Mouse (Mus musculus) MEL (cell line): ENCODE data around the gene Atg4b.

Experiments used
- BHLHE40 ChIP-seq: IDR thresholded peaks from 2 replicates; pipeline ENCODE4 v1.6.1; 2012; ENCODE audit warnings: low read depth, mild to moderate bottlenecking, inconsistent platforms, low read length, improper control_type of control experiment, borderline replicate concordance
- CTCF ChIP-seq, 3 experiments: IDR thresholded peaks in 2 of 3; conservative IDR thresholded peaks in 1 of 3; 2 replicates each; pipeline ENCODE4 v1.5.1; 2011 to 2012; ENCODE audit warnings: low read length in 3 of 3, low read depth in 2 of 3, mild to moderate bottlenecking in 2 of 3, improper control_type of control experiment in 1 of 3, inconsistent platforms in 1 of 3, mixed read lengths in 1 of 3, moderate library complexity in 1 of 3; ENCODE audit not compliant: control insufficient read depth in 1 of 3, insufficient read depth in 1 of 3, poor library complexity in 1 of 3, severe bottlenecking in 1 of 3
- ELF1 ChIP-seq: IDR thresholded peaks from 2 replicates; pipeline ENCODE4 v1.6.1; 2014; ENCODE audit warnings: low read depth, mild to moderate bottlenecking, inconsistent platforms, low read length, improper control_type of control experiment, moderate library complexity
- ETS1 ChIP-seq: IDR thresholded peaks from 2 replicates; pipeline ENCODE4 v1.6.1; 2012; ENCODE audit warnings: low read depth, mild to moderate bottlenecking, inconsistent platforms, low read length, improper control_type of control experiment, moderate library complexity
- GATA1 ChIP-seq: IDR thresholded peaks from 2 replicates; pipeline ENCODE4 v1.6.1; 2011; ENCODE audit warnings: low read depth, low read length, improper control_type of control experiment
- KAT2A ChIP-seq: conservative IDR thresholded peaks from 2 replicates; pipeline ENCODE4 v1.6.1; 2012; ENCODE audit warnings: low read depth, low read length, improper control_type of control experiment, inconsistent platforms
- POLR2A ChIP-seq, 2 experiments: IDR thresholded peaks; 2 replicates each; pipeline ENCODE4 v1.6.1; 2011 to 2012; ENCODE audit warnings: low read length in 2 of 2, mild to moderate bottlenecking in 2 of 2, control low read depth in 1 of 2, improper control_type of control experiment in 1 of 2, low read depth in 1 of 2, moderate library complexity in 1 of 2; ENCODE audit not compliant: control insufficient read depth in 1 of 2, insufficient read depth in 1 of 2, poor library complexity in 1 of 2
- TCF12 ChIP-seq: IDR thresholded peaks from 2 replicates; pipeline ENCODE4 v1.6.1; 2014; ENCODE audit warnings: low read depth, mild to moderate bottlenecking, inconsistent platforms, low read length, improper control_type of control experiment, moderate library complexity
- USF2 ChIP-seq, 2 experiments: IDR thresholded peaks; 2 replicates each; pipeline ENCODE4 v1.6.1; 2011 to 2012; ENCODE audit warnings: improper control_type of control experiment in 2 of 2, low read length in 2 of 2, borderline replicate concordance in 1 of 2, inconsistent platforms in 1 of 2, low read depth in 1 of 2, mild to moderate bottlenecking in 1 of 2; ENCODE audit not compliant: insufficient read depth in 1 of 2

GRCm38 (mm10) chr1:93754573-93755290 is 3.4 kb downstream of the Atg4b start, which contains the start of gene Thap4:
- no peak for TF ChIP-seq USF2 (IDR thresholded peaks at IDR 0.05; ENCODE audit: borderline replicate concordance in 1 of 2, insufficient read depth in 1 of 2, low read depth in 1 of 2, low read length in 2 of 2)
- TF ChIP-seq POLR2A (IDR thresholded peaks at IDR 0.05; ENCODE audit: control insufficient read depth in 1 of 2, insufficient read depth in 1 of 2, low read depth in 1 of 2, low read length in 2 of 2, poor library complexity in 1 of 2) = peak; percentile 67 to 72; a peak in 3 of 4 replicates
- TF ChIP-seq ETS1 = no peak
- TF ChIP-seq BHLHE40 = no peak
- TF ChIP-seq TCF12 = peak; percentile 38
- peak; percentile 90 for TF ChIP-seq KAT2A
- peak; percentile 89 for TF ChIP-seq ELF1
- no peak for TF ChIP-seq GATA1
- no peak for TF ChIP-seq CTCF (IDR thresholded peaks at IDR 0.05 in 2 of 3, conservative IDR thresholded peaks at IDR 0.05 in 1 of 3; ENCODE audit: control insufficient read depth in 1 of 3, insufficient read depth in 1 of 3, low read depth in 2 of 3, low read length in 3 of 3, poor library complexity in 1 of 3, severe bottlenecking in 1 of 3)
